Mouse (Mus musculus) C2C12 (cell line): ENCODE measurements around the gene Pomgnt1.

Experiments used
- CTCF ChIP-seq: IDR thresholded peaks from one replicate; pipeline ENCODE4 v1.5.1; 2011; ENCODE audit not compliant: control insufficient read depth, insufficient read depth, insufficient read length
- FOSL1 ChIP-seq: IDR thresholded peaks from one replicate; pipeline ENCODE4 v1.8.0; 2011; ENCODE audit warnings: mild to moderate bottlenecking, low read length; ENCODE audit not compliant: poor library complexity, insufficient read depth, severe bottlenecking

GRCm38 (mm10) chr4:116100959-116101358 lies 22.7 kb upstream of the Pomgnt1 start:
- TF ChIP-seq CTCF = no peak
- no peak for TF ChIP-seq FOSL1
